Mouse (Mus musculus) small intestine, adult 2 months (tissue): ENCODE measurements around the gene Sc5d.

ENCODE experiments used
- CTCF ChIP-seq: fragments of 200-500 bp; IDR thresholded peaks from 2 replicates; pipeline ENCODE4 v1.5.1; 2012; ENCODE audit warnings: low read depth, mild to moderate bottlenecking, control low read depth, inconsistent platforms, low read length, moderate library complexity, mixed read lengths; ENCODE audit not compliant: insufficient replicate concordance, insufficient read length; ENCODE audit errors: extremely low read depth
- POLR2A ChIP-seq: fragments of 200-500 bp; IDR thresholded peaks from 2 replicates; pipeline ENCODE4 v1.6.1; 2012; ENCODE audit warnings: low read depth, mild to moderate bottlenecking, control low read depth, inconsistent platforms, low read length, moderate library complexity

- TF ChIP-seq POLR2A, result no peak
- no peak for TF ChIP-seq CTCF
These were observed 30.1 kb upstream of the Sc5d start for GRCm38 (mm10) chr9:42294131-42294530.
